In genomic region chr6:124812848-124813247, GRCm38 (mm10) we compare ENCODE assay signal across 8 mouse cellular contexts. TPM values are rescaled to one million over a fixed set of nuclear protein-coding genes. Genes with fewer than 3 reads are reported as not detected.
DNase-seq lines count a peak whose midpoint lies in the region; ATAC-seq and TF ChIP-seq lines count a peak whose summit lies in the region.

No protein-coding gene starts in this region.

- H3K36me3 ChIP-seq in ES-E14 (ENCODE audit: control insufficient read depth, insufficient read depth, low read length, poor library complexity, severe bottlenecking), result peaks cover 45% of the 10 kb centered on the region
- peaks cover 56% of the 10 kb centered on the region for H3K36me3 ChIP-seq in liver, embryonic 15.5 days (replicated peaks)

- intact Hi-C loops in gastrocnemius, postnatal 36 days (cut with DNase I), result no loop called here

- in situ Hi-C loops in ES-E14 (cut with MboI; ENCODE audit: low sequenced_read_pairs in 2 of 2, unreplicated experiment in 2 of 2), result no loop called here

- ATAC-seq in liver, embryonic 15.5 days (ENCODE audit: insufficient read depth), result no peak
- no peak for ATAC-seq in erythroid progenitor cell, adult 5-6 weeks (replicated peaks; ENCODE audit: low FRiP score, poor library complexity, severe bottlenecking)

- H3K9ac ChIP-seq in ES-E14 (ENCODE audit: insufficient read depth, low read depth, low read length, poor library complexity, severe bottlenecking), result peak overlapping the region; percentile 88
- H3K9ac ChIP-seq in liver, embryonic 15.5 days, result peak overlapping the region; percentile 66

- peaks cover 0 to 23% of the 10 kb centered on the region in 2 experiments; a peak in 1 of 4 replicates for H3K4me1 ChIP-seq in ES-E14 (ENCODE audit: control insufficient read depth in 2 of 2, insufficient read depth in 2 of 2, low read length in 2 of 2, poor library complexity in 1 of 2)
- peaks cover 70% of the 10 kb centered on the region for H3K4me1 ChIP-seq in liver, embryonic 15.5 days (replicated peaks)

- H3K9me3 ChIP-seq in ES-E14 (ENCODE audit: control insufficient read depth, insufficient read depth, low read depth, low read length), result no peaks in the 10 kb centered on the region
- H3K9me3 ChIP-seq in liver, embryonic 15.5 days (replicated peaks), result no peaks in the 10 kb centered on the region

- peak; percentile 51 to 67 for DNase-seq in gastrocnemius, adult 8-10 months (ENCODE audit: low spot score in 2 of 2)
- no peak for DNase-seq in gastrocnemius, postnatal 36 days
- no peak for DNase-seq in ES-E14 (ENCODE audit: low read depth, low spot score)
- DNase-seq in gastrocnemius, postnatal 25 days, result peak; percentile 72
- no peak for DNase-seq in adrenal gland, postnatal 14 days
- DNase-seq in spleen, adult 12 weeks (ENCODE audit: low spot score), result no peak

- no peak overlapping the region for H3K27ac ChIP-seq in ES-E14 (ENCODE audit: insufficient read depth, low read depth, low read length, poor library complexity, severe bottlenecking)
- peak overlapping the region; percentile 86 for H3K27ac ChIP-seq in liver, embryonic 15.5 days (replicated peaks)

- peak overlapping the region; percentile 88 for H3K4me2 ChIP-seq in liver, embryonic 15.5 days

- peak overlapping the region; percentile 83 to 85 for H3K4me3 ChIP-seq in ES-E14 (ENCODE audit: insufficient read depth in 1 of 2, low read depth in 1 of 2, low read length in 2 of 2, poor library complexity in 1 of 2, severe bottlenecking in 1 of 2)
- H3K4me3 ChIP-seq in liver, embryonic 15.5 days (replicated peaks), result peak overlapping the region; percentile 68

- no peaks in the 10 kb centered on the region for H3K27me3 ChIP-seq in liver, embryonic 15.5 days

- WGBS in liver, embryonic 15.5 days (ENCODE audit: insufficient replicate concordance), result 23% methylated on average over 9 of the region's 9 CpGs

TF ChIP-seq in ES-E14, 5 proteins besides CTCF, POLR2A, EP300 and RAD21:
- TF ChIP-seq MAFK (IDR thresholded peaks at IDR 0.05; ENCODE audit: insufficient read depth, low read depth, low read length) (no peak), CHD2 (IDR thresholded peaks at IDR 0.05; ENCODE audit: low read depth, low read length) (no peak), HCFC1 (IDR thresholded peaks at IDR 0.05; ENCODE audit: borderline replicate concordance, insufficient read depth, low read length) (no peak), ZC3H11A (IDR thresholded peaks at IDR 0.05; ENCODE audit: borderline replicate concordance, low read depth, low read length) (no peak), ZNF384 (IDR thresholded peaks at IDR 0.05; ENCODE audit: low read depth, low read length) (no peak)
TF ChIP-seq in ES-E14: peak in this region for 0.

RNA-seq across cellular contexts. Expression of gene Tpi1, which starts 1.2 kb away (rescaled TPM):
- total RNA-seq in gastrocnemius, adult 8-10 months (2022), result 1,000 to 10,000 TPM; 2,418 to 2,798 (median 2,572) TPM
- 1,000 to 10,000 TPM; 2,608 to 3,105 TPM for total RNA-seq in gastrocnemius, postnatal 36 days (2021)
- total RNA-seq in ES-E14 (2012; rRNA removed), result 306 and 404 TPM in 2 replicates
- 1,000 to 10,000 TPM; 2,445 to 2,599 TPM for total RNA-seq in gastrocnemius, postnatal 25 days (2021)
- 405 and 414 TPM in 2 replicates for polyA plus RNA-seq in liver, embryonic 15.5 days (2015; fragmentation: Nextera tagmentation; extraction: Ambion mirVana)
- 19.1 and 64.1 TPM in 2 replicates for total RNA-seq in erythroid progenitor cell, adult 5-6 weeks (2015; ENCODE audit: low replicate concordance)
- 17.7 and 17.9 TPM in 2 replicates for total RNA-seq in erythroid progenitor cell, adult 5-6 weeks (2017; ENCODE audit: low replicate concordance)
- 425 and 436 TPM in 2 replicates for total RNA-seq in adrenal gland, postnatal 14 days (2021)

RNA-seq across cellular contexts. Expression of gene Spsb2, which starts 4.4 kb away (rescaled TPM):
- total RNA-seq in gastrocnemius, adult 8-10 months (2022), result 1 to 10 TPM; 1.9 to 4.1 (median 2.9) TPM
- total RNA-seq in gastrocnemius, postnatal 36 days (2021), result 1 to 10 TPM; 2.3 to 2.5 TPM
- total RNA-seq in ES-E14 (2012; rRNA removed), result 6.3 and 10.1 TPM in 2 replicates
- total RNA-seq in gastrocnemius, postnatal 25 days (2021), result 1 to 10 TPM; 2.7 to 3.2 TPM
- 9.2 and 9.5 TPM in 2 replicates for polyA plus RNA-seq in liver, embryonic 15.5 days (2015; fragmentation: Nextera tagmentation; extraction: Ambion mirVana)
- 3.4 and 9.7 TPM in 2 replicates for total RNA-seq in erythroid progenitor cell, adult 5-6 weeks (2015; ENCODE audit: low replicate concordance)
- 7.6 and 8.2 TPM in 2 replicates for total RNA-seq in erythroid progenitor cell, adult 5-6 weeks (2017; ENCODE audit: low replicate concordance)
- 13.0 and 14.6 TPM in 2 replicates for total RNA-seq in adrenal gland, postnatal 14 days (2021)

RNA-seq across cellular contexts. Expression of gene Usp5, which starts 16.4 kb away (rescaled TPM):
- 10 to 100 TPM; 44.3 to 48.1 (median 45.2) TPM for total RNA-seq in gastrocnemius, adult 8-10 months (2022)
- total RNA-seq in gastrocnemius, postnatal 36 days (2021), result 10 to 100 TPM; 41.7 to 43.2 TPM
- 149 and 150 TPM in 2 replicates for total RNA-seq in ES-E14 (2012; rRNA removed)
- 10 to 100 TPM; 42.1 to 44.0 TPM for total RNA-seq in gastrocnemius, postnatal 25 days (2021)
- polyA plus RNA-seq in liver, embryonic 15.5 days (2015; fragmentation: Nextera tagmentation; extraction: Ambion mirVana), result 54.9 and 55.4 TPM in 2 replicates
- total RNA-seq in erythroid progenitor cell, adult 5-6 weeks (2015; ENCODE audit: low replicate concordance), result 35.6 and 60.5 TPM in 2 replicates
- 41.2 and 53.1 TPM in 2 replicates for total RNA-seq in erythroid progenitor cell, adult 5-6 weeks (2017; ENCODE audit: low replicate concordance)
- total RNA-seq in adrenal gland, postnatal 14 days (2021), result 83.2 and 103 TPM in 2 replicates

RNA-seq across cellular contexts. Expression of gene Cdca3, which starts 16.5 kb away (rescaled TPM):
- total RNA-seq in gastrocnemius, adult 8-10 months (2022), result under 1 TPM; 0.31 to 0.51 (median 0.37) TPM
- total RNA-seq in gastrocnemius, postnatal 36 days (2021), result 1 to 10 TPM; 1.5 to 1.8 TPM
- 128 and 137 TPM in 2 replicates for total RNA-seq in ES-E14 (2012; rRNA removed)
- 1 to 10 TPM; 1.2 TPM for total RNA-seq in gastrocnemius, postnatal 25 days (2021)
- 192 and 194 TPM in 2 replicates for polyA plus RNA-seq in liver, embryonic 15.5 days (2015; fragmentation: Nextera tagmentation; extraction: Ambion mirVana)
- total RNA-seq in erythroid progenitor cell, adult 5-6 weeks (2015; ENCODE audit: low replicate concordance), result 529 and 565 TPM in 2 replicates
- 409 and 459 TPM in 2 replicates for total RNA-seq in erythroid progenitor cell, adult 5-6 weeks (2017; ENCODE audit: low replicate concordance)
- 22.2 and 26.1 TPM in 2 replicates for total RNA-seq in adrenal gland, postnatal 14 days (2021)

RNA-seq across cellular contexts. Expression of gene Gnb3, which starts 27.2 kb away (rescaled TPM):
- 1 to 10 TPM in 2 of 4 experiments, under 1 TPM in 2; 0.70 to 1.1 (median 1.0) TPM for total RNA-seq in gastrocnemius, adult 8-10 months (2022)
- 1 to 10 TPM; 1.2 to 1.6 TPM for total RNA-seq in gastrocnemius, postnatal 36 days (2021)
- 0.32 TPM in 1 of 2 replicates, not detected in the other for total RNA-seq in ES-E14 (2012; rRNA removed)
- 1 to 10 TPM; 1.6 to 1.7 TPM for total RNA-seq in gastrocnemius, postnatal 25 days (2021)
- 0.29 and 0.68 TPM in 2 replicates for polyA plus RNA-seq in liver, embryonic 15.5 days (2015; fragmentation: Nextera tagmentation; extraction: Ambion mirVana)
- not detected in 2 replicates for total RNA-seq in erythroid progenitor cell, adult 5-6 weeks (2015; ENCODE audit: low replicate concordance)
- not detected in 2 replicates for total RNA-seq in erythroid progenitor cell, adult 5-6 weeks (2017; ENCODE audit: low replicate concordance)
- 9.4 and 9.5 TPM in 2 replicates for total RNA-seq in adrenal gland, postnatal 14 days (2021)

Comparison
In these comparisons a context has a peak if more than half of its experiments do, and no peak if none do; other contexts are left out.
1. DNase-seq: peak in gastrocnemius, adult 8-10 months (2 of 2) and gastrocnemius, postnatal 25 days (single experiment); none in gastrocnemius, postnatal 36 days (0 of 2), ES-E14 (single experiment), adrenal gland, postnatal 14 days (single experiment) and spleen, adult 12 weeks (single experiment).